Mouse (Mus musculus): ENCODE results near the gene Baiap2l2.

DNA sequence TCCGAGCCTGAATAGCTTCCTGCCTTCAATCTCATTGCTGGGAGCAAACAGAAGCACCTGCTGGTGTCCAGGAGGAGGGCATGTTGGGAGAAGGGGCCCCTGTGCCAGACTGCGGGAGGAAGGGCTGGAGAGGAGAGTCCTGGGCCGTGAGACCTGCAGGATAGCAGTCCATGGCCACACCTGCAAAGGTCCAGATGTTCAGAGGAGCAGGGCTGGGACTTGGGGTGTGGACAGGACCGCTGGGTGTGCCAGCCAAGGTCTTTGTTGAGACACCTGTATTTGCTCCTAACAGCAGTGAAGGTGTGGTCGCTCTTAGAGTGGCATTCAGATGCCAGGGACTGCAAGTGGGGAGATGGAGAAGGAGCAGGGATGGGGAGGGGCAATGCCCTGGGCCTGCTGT is 2.9 kb downstream of the Baiap2l2 start:
- TF ChIP-seq POLR2A (IDR thresholded peaks at IDR 0.05; ENCODE audit: insufficient read depth, low read depth, low read length), result no peak
- no peak for TF ChIP-seq CTCF (IDR thresholded peaks at IDR 0.05; ENCODE audit: insufficient read depth, low read depth, low read length)

Measured in olfactory bulb, adult 2 months (tissue).